Mouse (Mus musculus) gastrocnemius, adult 2 months (tissue): ENCODE data around the gene Lrrc7. TPM values are rescaled to one million over a fixed set of nuclear protein-coding genes. Genes with fewer than 3 reads are reported as not detected.

Experiments
- DNase-seq: peaks from one replicate; pipeline ENCODE4 v3.0.0; 2022
- H3K27ac ChIP-seq: fragments of 200-600 bp; 2 replicates; pipeline ENCODE4 v1.8.1; 2022; ENCODE audit warnings: mild to moderate bottlenecking
- H3K4me3 ChIP-seq: fragments of 200-600 bp; 2 replicates; pipeline ENCODE4 v1.8.1; 2022; ENCODE audit warnings: mild to moderate bottlenecking, moderate library complexity
- CTCF ChIP-seq: fragments of 200-600 bp; IDR thresholded peaks from 2 replicates; pipeline ENCODE4 v1.8.1; 2022; ENCODE audit warnings: antibody characterized with exemption, mild to moderate bottlenecking, moderate library complexity
- intact Hi-C: fragments of 180-260 bp; cut with DNase I; formaldehyde crosslinking; loops from one replicate; pipeline ENCODE4 v1.15.1; 2025
- total RNA-seq, 2 experiments: library from RNA; stranded (reverse); gene quantifications; 2 replicates each; pipeline ENCODE4 v1.2.3; 2021

The Lrrc7 gene
- total RNA-seq, 2 experiments from 2014 or later = not detected

- no peak for DNase-seq
- H3K4me3 ChIP-seq = no peak overlapping the region
- no peak for TF ChIP-seq CTCF
- intact Hi-C loops = no loop called here
- no peak overlapping the region for H3K27ac ChIP-seq
Observed at GRCm38 (mm10) chr3:158193229-158193628, 368.8 kb downstream of the Lrrc7 start.

GRCm38 (mm10) chr3:158174880-158175735, 386.9 kb downstream of the Lrrc7 start:
- DNase-seq = no peak
- H3K4me3 ChIP-seq = no peak overlapping the region
- no peak for TF ChIP-seq CTCF
- intact Hi-C loops = no loop called here
- no peak overlapping the region for H3K27ac ChIP-seq

- intact Hi-C loops = no loop called here
- DNase-seq = no peak
- no peak overlapping the region for H3K4me3 ChIP-seq
- no peak overlapping the region for H3K27ac ChIP-seq
- no peak for TF ChIP-seq CTCF
Observed at GRCm38 (mm10) chr3:158169180-158169579, 392.8 kb downstream of the Lrrc7 start.

GRCm38 (mm10) chr3:158168454-158168853, 393.6 kb downstream of the Lrrc7 start:
- Histone ChIP-seq H3K27ac (no peak overlapping the region), H3K4me3 (no peak overlapping the region)
- no peak for DNase-seq
- no peak for TF ChIP-seq CTCF
- intact Hi-C loops = no loop called here

GRCm38 (mm10) chr3:158165004-158165403, 397.0 kb downstream of the Lrrc7 start:
- no peak for DNase-seq
- TF ChIP-seq CTCF = no peak; the same call in 1 of the 2 replicates
- intact Hi-C loops = no loop called here

GRCm38 (mm10) chr3:158164452-158164851, 397.6 kb downstream of the Lrrc7 start:
- Histone ChIP-seq H3K27ac (no peak overlapping the region), H3K4me3 (no peak overlapping the region)
- intact Hi-C loops = no loop called here
- TF ChIP-seq CTCF = no peak
- DNase-seq = no peak

More at GRCm38 (mm10) chr3:158165004-158165403, 397.0 kb downstream of the Lrrc7 start:
- H3K4me3 ChIP-seq = no peak overlapping the region
- H3K27ac ChIP-seq = no peak overlapping the region

- no peak for DNase-seq
- H3K27ac ChIP-seq = no peak overlapping the region
- intact Hi-C loops = no loop called here
- no peak for TF ChIP-seq CTCF
- no peak overlapping the region for H3K4me3 ChIP-seq
Observed at GRCm38 (mm10) chr3:158163127-158163526, 398.9 kb downstream of the Lrrc7 start.

- Histone ChIP-seq H3K4me3 (no peak overlapping the region), H3K27ac (no peak overlapping the region)
- DNase-seq = no peak
- intact Hi-C loops = no loop called here
- TF ChIP-seq CTCF = no peak
Observed at GRCm38 (mm10) chr3:158161924-158162490, 400.0 kb downstream of the Lrrc7 start.

- H3K27ac ChIP-seq = no peak overlapping the region
- H3K4me3 ChIP-seq = no peak overlapping the region
- DNase-seq = no peak
- intact Hi-C loops = no loop called here
- no peak for TF ChIP-seq CTCF
Observed at GRCm38 (mm10) chr3:158155515-158156286, 406.3 kb downstream of the Lrrc7 start.

- Histone ChIP-seq H3K4me3 (no peak overlapping the region), H3K27ac (no peak overlapping the region)
- DNase-seq = no peak
- TF ChIP-seq CTCF = no peak
- intact Hi-C loops = no loop called here
Observed at GRCm38 (mm10) chr3:158154134-158154533, 407.9 kb downstream of the Lrrc7 start.

GRCm38 (mm10) chr3:158148998-158149397, 413.0 kb downstream of the Lrrc7 start:
- Histone ChIP-seq H3K27ac (no peak overlapping the region), H3K4me3 (no peak overlapping the region)
- no peak for DNase-seq
- TF ChIP-seq CTCF = no peak
- intact Hi-C loops = no loop called here

GRCm38 (mm10) chr3:158140629-158141028, 421.4 kb downstream of the Lrrc7 start:
- intact Hi-C loops = no loop called here
- TF ChIP-seq CTCF = no peak
- DNase-seq = no peak
- 0 out of 2 replicates have a peak overlapping the region, but pooled peaks have one; percentile 28 for H3K27ac ChIP-seq
- no peak overlapping the region for H3K4me3 ChIP-seq

GRCm38 (mm10) chr3:158137796-158138195, 424.2 kb downstream of the Lrrc7 start:
- no peak for TF ChIP-seq CTCF
- Histone ChIP-seq H3K4me3 (no peak overlapping the region), H3K27ac (no peak overlapping the region)
- intact Hi-C loops = no loop called here
- no peak for DNase-seq
